Mouse (Mus musculus): ENCODE results near the gene Adssl1.
A peak's percentile ranks its signal among the peaks of the same experiment; 100 is the strongest.

Adssl1 gene

GRCm38 (mm10) chr12:112623742-112624141 is 3.9 kb downstream of the Adssl1 start:
- peak; percentile 79 for DNase-seq (ENCODE audit: low spot score)

GRCm38 (mm10) chr12:112625700-112626099 is 5.9 kb downstream of the Adssl1 start:
- no peak for DNase-seq (ENCODE audit: low spot score)

- DNase-seq (ENCODE audit: low spot score) = no peak
These were observed 6.6 kb downstream of the Adssl1 start for GRCm38 (mm10) chr12:112626455-112626854.

- peak; percentile 35 for DNase-seq (ENCODE audit: low spot score)
These were observed 7.4 kb downstream of the Adssl1 start for GRCm38 (mm10) chr12:112627097-112627881.

- DNase-seq (ENCODE audit: low spot score) = no peak
These were observed 8.4 kb downstream of the Adssl1 start for GRCm38 (mm10) chr12:112628197-112628596.

- peak; percentile 85 for DNase-seq (ENCODE audit: low spot score)
These were observed 9.3 kb downstream of the Adssl1 start for GRCm38 (mm10) chr12:112628928-112629721.

GRCm38 (mm10) chr12:112630029-112630428 is 10.2 kb downstream of the Adssl1 start:
- no peak for DNase-seq (ENCODE audit: low spot score)

GRCm38 (mm10) chr12:112630796-112631195 is 11.0 kb downstream of the Adssl1 start:
- no peak for DNase-seq (ENCODE audit: low spot score)

GRCm38 (mm10) chr12:112631472-112631871 is 11.6 kb downstream of the Adssl1 start:
- no peak for DNase-seq (ENCODE audit: low spot score)

- DNase-seq (ENCODE audit: low spot score) = no peak
These were observed 12.4 kb downstream of the Adssl1 start for GRCm38 (mm10) chr12:112632084-112632777.

GRCm38 (mm10) chr12:112632907-112633306 is 13.1 kb downstream of the Adssl1 start:
- no peak for DNase-seq (ENCODE audit: low spot score)

- DNase-seq (ENCODE audit: low spot score) = no peak
These were observed 13.8 kb downstream of the Adssl1 start for GRCm38 (mm10) chr12:112633686-112634085.

GRCm38 (mm10) chr12:112639526-112639925 is 19.7 kb downstream of the Adssl1 start:
- no peak for DNase-seq (ENCODE audit: low spot score)

GRCm38 (mm10) chr12:112643126-112643525 is 23.3 kb downstream of the Adssl1 start:
- DNase-seq (ENCODE audit: low spot score) = no peak

- peak; percentile 99 for DNase-seq (ENCODE audit: low spot score)
These were observed 24.5 kb downstream of the Adssl1 start, which contains the start of gene Siva1 for GRCm38 (mm10) chr12:112644180-112644854. TSS of gene Siva1 (plus strand) at chr12:112644679.

GRCm38 (mm10) chr12:112644855-112645506 is 25.1 kb downstream of the Adssl1 start:
- peak; percentile 51 for DNase-seq (ENCODE audit: low spot score)

- DNase-seq (ENCODE audit: low spot score) = no peak
These were observed 26.3 kb downstream of the Adssl1 start for GRCm38 (mm10) chr12:112646139-112646538.

- DNase-seq (ENCODE audit: low spot score) = no peak
These were observed 28.2 kb downstream of the Adssl1 start for GRCm38 (mm10) chr12:112648081-112648480.

GRCm38 (mm10) chr12:112651778-112652439 is 32.1 kb downstream of the Adssl1 start:
- DNase-seq (ENCODE audit: low spot score) = no peak

GRCm38 (mm10) chr12:112653157-112653824 is 33.4 kb downstream of the Adssl1 start:
- peak; percentile 92 for DNase-seq (ENCODE audit: low spot score)
